Mouse (Mus musculus): ENCODE measurements around the gene Taar7a.

- TF ChIP-seq POLR2A (IDR thresholded peaks at IDR 0.05; ENCODE audit: extremely low read depth, insufficient read depth, low read length) (no peak), CTCF (IDR thresholded peaks at IDR 0.05; ENCODE audit: extremely low read depth, insufficient read depth, low read length) (no peak)
These were observed 15.3 kb downstream of the Taar7a start for GRCm38 (mm10) chr10:23977958-23978357.
